Mouse (Mus musculus): ENCODE data around the gene 2610042L04Rik.
A peak's percentile ranks its signal among the peaks of the same experiment; 100 is the strongest.
"Not testable (repeated sequence)": the region's sequence is repeated elsewhere in the genome, so short reads cannot be mapped to it uniquely, and the experiment has no call there.

2610042L04Rik gene

GRCm38 (mm10) chr14:4334476-4335080 is at the start of gene 2610042L04Rik:
Gene 2610042L04Rik (plus strand): TSS chr14:4334763.
- DNase-seq (ENCODE audit: low spot score) = peak; percentile 2

DNA sequence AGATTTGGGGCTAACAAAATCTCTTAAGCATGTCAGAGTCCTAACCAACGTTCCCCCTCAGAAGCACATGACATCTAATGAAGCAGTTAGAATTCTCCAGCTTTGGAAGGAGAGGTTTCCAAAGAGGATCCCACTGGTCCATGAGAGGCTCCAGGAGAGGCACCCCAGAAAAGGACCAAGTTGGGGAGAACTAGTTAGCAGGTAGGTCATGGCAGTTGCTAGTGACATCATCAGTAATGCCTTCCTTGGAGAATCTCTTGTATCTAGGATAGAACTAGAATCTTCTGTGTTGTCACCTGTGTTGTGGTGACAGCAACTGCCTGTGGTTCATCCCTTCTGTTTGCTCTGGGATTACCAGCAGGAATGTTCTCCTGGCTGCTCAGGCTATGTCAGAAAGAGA is 17.6 kb upstream of the 2610042L04Rik start, which contains the start of gene Gm3149:
Gene Gm3149 (plus strand): TSS at position 301 of the 400 bp plus-strand sequence.
- not testable (repeated sequence) for DNase-seq (ENCODE audit: low spot score)

DNA sequence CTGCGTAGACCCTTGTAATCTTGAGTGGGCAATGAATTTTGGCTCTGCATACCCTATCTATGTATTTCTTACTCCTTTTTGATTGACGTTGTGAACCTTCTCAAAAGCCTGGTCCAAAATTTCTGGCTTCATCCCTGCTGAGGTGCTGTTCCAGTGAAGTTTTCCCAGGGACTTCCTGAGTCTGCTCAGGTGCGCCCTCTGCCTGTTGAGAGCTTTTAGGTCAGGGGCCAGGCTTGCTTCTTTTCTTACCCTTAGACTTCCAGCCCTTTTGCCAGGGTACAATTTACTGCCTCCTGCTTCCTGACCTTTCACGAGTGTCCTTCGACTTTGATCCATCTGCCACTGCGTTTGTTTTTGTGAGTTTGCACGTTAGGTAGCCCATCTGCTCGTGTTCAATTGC is 943 bp downstream of the 2610042L04Rik start:
- not testable (repeated sequence) for DNase-seq (ENCODE audit: low spot score)

DNA sequence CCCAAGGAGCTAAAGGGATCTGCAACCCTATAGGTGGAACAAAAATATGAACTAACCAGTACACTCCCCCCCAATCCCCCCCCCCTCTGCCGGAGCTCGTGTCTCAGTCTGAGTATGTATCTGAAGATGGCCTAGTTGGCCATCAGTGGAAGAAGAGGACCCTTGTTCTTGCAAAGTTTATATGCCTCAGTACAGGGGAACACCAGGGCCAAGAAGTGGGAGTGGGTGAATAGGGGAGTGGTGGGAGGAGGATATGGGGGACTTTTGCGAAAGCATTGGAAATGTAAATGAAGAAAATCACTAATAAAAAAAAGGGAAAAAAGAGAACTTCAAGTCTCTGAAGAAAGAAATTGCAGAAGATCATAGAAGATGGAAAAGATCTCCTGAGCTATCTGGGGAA is 34.4 kb downstream of the 2610042L04Rik start:
- DNase-seq (ENCODE audit: low spot score) = not testable (repeated sequence)

DNA sequence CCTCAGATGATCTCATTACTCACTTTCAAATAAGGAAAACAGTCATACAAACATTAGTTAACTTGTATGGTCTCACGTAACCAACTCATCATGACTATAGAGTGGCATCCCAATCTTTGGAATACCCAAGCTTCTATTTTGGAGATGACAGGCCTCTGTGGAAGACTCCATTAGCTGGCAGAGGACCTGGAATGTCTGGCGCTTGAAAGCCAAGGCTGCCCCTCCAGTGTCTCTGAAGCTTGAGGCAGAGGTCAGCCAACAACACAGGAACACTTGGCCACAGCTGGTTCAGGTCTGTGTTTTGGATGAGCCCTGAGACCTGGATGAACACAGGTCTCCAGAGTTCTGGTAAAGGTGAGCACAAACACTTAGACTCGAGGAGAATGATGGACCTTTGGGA is 35.1 kb downstream of the 2610042L04Rik start:
- DNase-seq (ENCODE audit: low spot score) = not testable (repeated sequence)

GRCm38 (mm10) chr14:4377871-4378270 is 43.3 kb downstream of the 2610042L04Rik start:
- DNase-seq (ENCODE audit: low spot score) = not testable (repeated sequence)

- not testable (repeated sequence) for DNase-seq (ENCODE audit: low spot score)
Observed at GRCm38 (mm10) chr14:4385606-4386005, 51.0 kb downstream of the 2610042L04Rik start.

DNA sequence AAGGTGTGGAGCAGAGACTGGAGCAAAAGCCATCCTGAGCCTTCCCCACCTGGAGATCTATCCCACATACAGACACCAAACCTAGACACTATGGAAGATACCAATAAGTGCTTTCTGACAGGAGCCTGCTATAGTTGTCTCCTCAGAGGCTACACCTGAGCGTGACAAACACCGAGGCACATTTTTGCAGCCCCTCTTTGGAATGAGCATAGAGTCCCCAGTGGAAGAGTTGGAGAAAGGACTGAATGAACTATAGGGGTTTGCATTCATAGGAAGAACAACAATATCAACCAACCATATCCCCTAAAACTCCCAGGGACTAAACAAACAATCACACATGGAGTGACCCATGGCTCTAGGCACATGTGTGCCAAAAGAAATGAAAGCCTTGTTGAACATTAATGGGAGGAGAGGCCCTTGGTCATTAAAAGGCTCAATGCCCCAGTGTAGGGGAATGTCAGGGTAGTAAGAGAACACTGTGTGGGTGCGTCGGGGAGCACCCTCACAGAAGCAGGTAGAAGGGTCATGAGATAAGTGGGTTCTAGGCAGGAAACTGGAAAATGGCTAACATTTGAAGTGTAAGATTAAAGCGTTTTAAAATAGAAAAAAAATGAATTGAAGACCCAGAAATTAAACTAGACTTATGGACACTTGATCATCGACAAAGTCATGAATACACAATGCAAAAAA is 58.4 kb downstream of the 2610042L04Rik start:
- DNase-seq (ENCODE audit: low spot score) = not testable (repeated sequence)

DNA sequence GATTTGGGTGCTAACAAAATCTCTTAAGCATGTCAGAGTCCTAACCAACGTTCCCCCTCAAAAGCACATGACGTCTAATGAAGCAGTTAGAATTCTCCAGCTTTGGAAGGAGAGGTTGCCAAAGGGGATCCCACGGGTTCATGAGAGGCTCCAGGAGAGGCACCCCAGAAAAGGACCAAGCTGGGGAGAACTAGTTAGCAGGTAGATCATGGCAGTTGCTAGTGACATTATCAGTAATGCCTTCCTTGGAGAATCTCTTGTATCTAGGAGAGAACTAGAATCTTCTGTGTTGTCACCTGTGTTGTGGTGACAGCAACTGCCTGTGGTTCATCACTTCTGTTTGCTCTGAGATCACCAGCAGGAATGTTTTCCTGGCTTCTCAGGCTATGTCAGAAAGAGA is 62.7 kb downstream of the 2610042L04Rik start, which contains the start of gene Gm3159:
Gene Gm3159 (plus strand): TSS at position 301 of the 400 bp plus-strand sequence.
- DNase-seq (ENCODE audit: low spot score) = not testable (repeated sequence)

DNA sequence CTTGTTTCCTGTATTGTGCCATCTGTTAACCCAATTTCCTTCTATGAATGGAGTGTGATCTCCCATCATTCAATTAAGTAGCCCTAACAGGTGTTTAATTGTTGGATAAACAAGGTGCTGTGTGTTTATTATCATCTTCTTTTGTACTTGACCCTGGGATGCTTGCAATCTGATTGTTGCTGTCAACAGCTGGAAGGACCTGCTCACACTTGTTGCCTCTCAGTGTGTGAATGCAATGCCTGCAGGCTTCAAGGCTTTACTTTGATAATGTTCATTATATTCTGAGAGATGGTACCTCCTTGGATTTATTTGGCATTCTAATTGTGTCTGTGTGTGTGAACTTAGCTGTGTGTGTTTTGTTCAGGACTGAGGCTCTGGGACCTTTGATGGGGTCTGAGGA is 64.1 kb downstream of the 2610042L04Rik start:
- not testable (repeated sequence) for DNase-seq (ENCODE audit: low spot score)

DNA sequence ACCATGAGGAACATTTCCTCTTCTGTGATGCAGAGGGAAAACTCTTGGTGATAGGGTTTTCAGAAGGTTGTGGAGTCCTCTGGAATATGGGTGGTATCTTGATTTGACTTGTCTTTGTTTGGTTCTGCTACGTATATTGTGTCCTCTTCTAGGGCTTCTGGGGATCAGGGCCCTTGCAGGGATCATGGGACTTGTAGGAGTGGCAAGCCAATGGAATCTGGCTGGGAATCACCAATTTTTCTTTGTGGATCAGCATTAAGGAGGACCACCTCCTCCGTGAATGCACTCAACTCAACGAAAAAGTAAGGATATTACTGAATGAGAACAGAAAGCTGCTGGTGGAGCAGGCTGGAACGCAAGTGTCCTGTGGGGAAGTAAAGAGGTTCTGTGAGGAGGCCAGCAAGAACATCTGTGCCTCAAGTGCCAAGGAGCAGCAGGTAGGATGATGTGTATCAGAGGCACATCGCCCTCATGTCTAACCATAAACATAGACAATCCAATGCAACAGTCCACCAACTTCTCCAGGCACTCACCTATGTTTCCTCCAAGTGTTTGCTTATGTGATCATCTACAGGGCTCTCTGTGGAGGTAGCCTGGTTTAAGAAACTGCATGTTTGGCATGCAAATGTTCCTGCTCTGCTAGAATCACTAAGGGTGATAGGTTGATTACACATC is 65.7 kb downstream of the 2610042L04Rik start:
- DNase-seq (ENCODE audit: low spot score) = not testable (repeated sequence)

GRCm38 (mm10) chr14:4401245-4401644 is 66.7 kb downstream of the 2610042L04Rik start:
- not testable (repeated sequence) for DNase-seq (ENCODE audit: low spot score)

DNA sequence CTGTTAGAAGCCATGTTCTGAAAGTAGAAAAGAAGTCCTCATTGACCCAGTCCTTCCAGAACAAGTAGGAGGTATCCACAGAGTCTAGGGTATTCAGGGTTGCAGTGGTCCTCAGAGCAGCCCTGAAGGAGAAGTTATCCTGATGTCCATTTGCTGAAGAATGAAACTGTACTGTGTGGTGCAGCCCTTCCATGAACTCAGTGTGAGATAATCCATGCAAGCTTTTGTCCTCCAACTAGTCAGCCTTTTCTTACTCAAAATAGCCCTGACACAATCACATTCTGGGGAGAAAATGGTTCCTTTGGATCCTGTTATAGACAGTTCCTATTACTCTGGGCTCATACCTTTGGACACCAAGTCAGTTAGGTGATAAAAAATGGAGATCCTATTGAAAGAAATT is 69.3 kb downstream of the 2610042L04Rik start:
- DNase-seq (ENCODE audit: low spot score) = not testable (repeated sequence)
